Mouse (Mus musculus): Measurements from ENCODE around the gene Gm9732.
"Not testable (repeated sequence)": the region's sequence is repeated elsewhere in the genome, so short reads cannot be mapped to it uniquely, and the experiment has no call there.

The Gm9732 gene

DNA sequence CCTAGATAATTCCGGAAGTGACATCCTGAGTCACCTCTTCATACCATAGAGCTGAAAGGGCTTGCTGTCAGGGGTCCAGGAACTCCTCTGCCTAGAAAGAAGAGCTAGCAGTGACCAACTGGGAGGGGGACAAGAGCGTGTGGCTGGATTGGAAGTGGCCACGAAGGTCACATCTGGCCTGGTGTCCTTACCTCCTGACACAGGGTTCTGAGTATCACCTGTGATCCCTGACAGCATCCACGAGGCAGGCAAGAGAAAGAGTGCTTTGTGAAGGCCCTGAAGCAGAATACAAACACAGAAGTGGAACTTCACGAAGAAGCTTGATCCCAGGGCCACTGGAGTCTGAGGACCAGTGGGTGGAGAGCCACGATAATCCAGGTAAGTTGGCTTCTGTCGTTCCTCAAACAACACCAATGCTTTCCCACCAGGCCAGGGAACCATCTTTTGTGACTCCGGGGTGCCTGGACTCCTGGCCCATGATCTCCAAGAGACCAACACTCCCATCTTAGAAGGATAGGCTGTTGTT, at the start of gene Gm9732:
Gm9732 (plus strand) TSS at position 51 of the 526 bp plus-strand sequence.
- not testable (repeated sequence) for DNase-seq (ENCODE audit: low spot score)

GRCm38 (mm10) chr14:43235204-43235603, 39.6 kb upstream of the Gm9732 start, which contains the start of gene Gm8122:
Gene Gm8122 (minus strand): TSS chr14:43235304.
- DNase-seq (ENCODE audit: low spot score) = not testable (repeated sequence)

- DNase-seq (ENCODE audit: low spot score) = not testable (repeated sequence)
These were observed 37.1 kb upstream of the Gm9732 start for GRCm38 (mm10) chr14:43237769-43238168.

GRCm38 (mm10) chr14:43249611-43250170, 25.1 kb upstream of the Gm9732 start:
- not testable (repeated sequence) for DNase-seq (ENCODE audit: low spot score)

DNA sequence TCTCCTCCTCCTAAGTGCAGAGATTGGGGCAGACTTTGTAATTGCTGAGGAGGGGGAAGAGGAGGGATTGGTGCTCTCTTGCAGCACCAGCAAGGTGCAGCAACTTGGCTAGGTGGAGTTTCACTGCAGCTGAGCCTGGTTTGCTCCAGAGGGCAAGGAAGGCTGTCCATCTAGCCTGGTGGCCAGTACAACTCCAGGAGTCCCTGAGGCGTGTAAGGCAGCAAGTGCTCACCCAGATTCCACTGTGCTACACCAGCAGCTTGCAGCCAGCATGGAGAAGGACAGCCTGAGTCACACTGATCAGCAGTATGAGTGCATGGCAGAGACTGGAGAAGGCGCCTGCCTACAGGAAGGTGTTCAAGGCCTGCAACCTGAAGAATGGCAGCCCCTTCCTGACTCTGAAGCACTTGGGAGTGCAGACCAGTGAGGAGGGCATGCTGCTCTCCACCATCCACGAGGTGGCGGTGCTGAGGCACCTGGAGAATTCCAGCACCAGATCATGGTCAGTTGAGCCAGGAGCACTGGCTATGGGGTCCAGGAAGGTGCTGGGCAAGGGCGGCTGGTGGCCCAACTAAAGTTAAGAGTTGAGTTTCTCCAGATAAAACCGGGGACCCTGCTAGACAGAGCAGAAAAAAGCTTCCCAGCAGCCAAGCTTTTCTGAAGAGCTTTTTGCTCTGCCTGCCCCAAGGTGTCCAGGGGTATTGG, 24.1 kb upstream of the Gm9732 start:
- DNase-seq (ENCODE audit: low spot score) = not testable (repeated sequence)

DNA sequence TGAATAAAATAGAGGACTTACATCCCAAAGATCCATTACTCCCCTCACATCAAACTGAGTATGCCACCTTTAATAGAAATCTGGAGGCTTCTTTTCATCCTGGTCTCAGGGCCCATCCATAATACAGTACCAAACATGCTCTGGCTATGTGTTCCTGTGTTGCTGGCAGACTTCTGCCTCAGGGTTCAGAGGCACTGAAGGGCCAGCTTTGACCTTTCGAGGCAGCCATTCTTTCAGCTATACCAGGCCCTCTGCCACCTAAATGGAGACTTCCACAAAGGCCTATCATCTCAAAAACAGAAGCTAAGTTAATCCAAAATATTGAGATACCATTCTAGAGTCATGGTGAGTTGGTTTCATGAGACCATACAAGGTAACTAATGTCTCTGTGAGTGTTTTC, 18.3 kb upstream of the Gm9732 start:
- DNase-seq (ENCODE audit: low spot score) = not testable (repeated sequence)

DNA sequence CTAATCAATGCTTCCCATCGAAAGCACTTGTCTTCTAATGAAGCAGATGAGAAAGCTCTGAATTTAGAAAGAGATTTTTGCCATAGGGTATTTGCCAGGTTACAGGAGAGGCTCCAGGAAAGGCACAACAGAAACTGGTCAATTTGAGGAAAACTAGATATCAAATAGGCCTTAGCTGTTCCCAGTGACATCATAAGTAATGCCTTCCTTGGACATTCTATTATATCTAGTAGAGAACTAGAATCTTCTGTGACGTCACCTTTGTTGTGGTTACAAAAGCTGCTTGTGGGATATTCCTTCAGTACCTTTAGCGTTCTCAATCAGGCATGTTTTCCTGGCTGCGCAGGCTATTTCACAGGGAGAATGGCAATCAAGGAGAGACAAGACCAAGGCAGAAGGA, 16.5 kb upstream of the Gm9732 start, which contains the start of gene Gm8126:
Gm8126 (plus strand) TSS at position 301 of the 400 bp plus-strand sequence.
- DNase-seq (ENCODE audit: low spot score) = not testable (repeated sequence)

DNA sequence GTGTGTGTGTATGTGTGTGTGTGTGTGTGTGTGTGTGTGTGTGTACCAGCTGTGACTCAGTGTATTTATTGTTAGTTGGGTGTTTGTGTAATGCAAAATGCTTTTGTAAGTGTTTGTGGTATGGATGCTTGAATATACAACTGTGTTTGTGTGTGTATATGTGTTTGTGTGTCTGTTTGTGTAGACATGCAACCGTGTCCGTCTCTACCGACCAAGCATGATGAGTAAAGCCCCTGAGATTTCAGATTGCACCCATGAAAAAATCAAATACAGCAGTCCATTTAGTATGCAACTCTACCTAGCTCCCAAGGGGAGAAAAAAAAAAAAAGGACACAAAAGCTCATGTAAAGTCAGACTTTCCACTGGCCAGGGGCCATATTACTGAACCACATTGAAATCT, 11.4 kb upstream of the Gm9732 start:
- not testable (repeated sequence) for DNase-seq (ENCODE audit: low spot score)

DNA sequence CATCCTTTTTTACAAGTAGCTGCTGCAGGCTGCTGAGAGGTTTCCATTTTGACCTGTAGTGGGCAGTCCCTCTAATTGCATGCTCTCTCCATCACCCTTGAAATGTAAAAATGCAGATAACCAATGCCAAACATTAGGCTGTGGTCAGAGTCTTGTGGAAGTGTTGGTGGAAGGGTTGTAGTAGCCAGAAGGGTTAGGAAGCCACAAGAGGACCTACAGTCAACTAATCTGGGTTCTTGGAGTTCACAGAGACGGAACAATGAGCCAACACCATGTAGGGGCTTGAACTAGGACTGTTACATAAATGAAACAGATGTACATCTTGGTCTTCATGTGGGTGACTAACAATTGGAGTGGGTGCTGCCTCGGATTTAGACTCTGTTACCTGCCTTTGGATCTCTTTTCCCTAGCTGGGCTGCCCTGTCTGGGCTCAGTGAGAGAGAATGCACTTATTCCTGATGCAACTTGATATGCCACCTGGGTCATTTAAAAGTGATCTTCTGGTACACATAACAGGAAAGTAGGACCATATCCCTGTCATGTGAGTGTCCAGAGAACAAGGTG, 6.2 kb upstream of the Gm9732 start:
- not testable (repeated sequence) for DNase-seq (ENCODE audit: low spot score)

GRCm38 (mm10) chr14:43269211-43269610, 5.6 kb upstream of the Gm9732 start:
- DNase-seq (ENCODE audit: low spot score) = not testable (repeated sequence)

DNA sequence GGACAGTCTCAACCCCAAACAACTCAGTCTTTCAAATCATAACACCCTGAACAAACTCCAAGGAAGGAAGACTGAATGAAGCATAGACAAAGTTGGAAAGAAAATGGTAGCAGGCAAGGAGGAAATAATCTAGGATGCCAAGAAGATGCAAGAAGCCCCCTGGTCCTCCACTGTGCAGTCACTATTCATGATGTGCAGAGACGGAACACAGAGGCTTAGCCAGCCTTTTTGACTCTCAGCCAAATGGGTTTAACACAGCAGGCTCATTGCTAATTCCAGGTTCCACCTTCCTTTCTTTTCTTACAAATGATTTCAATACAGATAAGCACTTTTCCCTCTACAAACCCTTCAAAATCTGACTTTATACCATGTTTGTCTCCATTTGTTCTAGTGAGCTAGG, 1.7 kb upstream of the Gm9732 start:
- not testable (repeated sequence) for DNase-seq (ENCODE audit: low spot score)

DNA sequence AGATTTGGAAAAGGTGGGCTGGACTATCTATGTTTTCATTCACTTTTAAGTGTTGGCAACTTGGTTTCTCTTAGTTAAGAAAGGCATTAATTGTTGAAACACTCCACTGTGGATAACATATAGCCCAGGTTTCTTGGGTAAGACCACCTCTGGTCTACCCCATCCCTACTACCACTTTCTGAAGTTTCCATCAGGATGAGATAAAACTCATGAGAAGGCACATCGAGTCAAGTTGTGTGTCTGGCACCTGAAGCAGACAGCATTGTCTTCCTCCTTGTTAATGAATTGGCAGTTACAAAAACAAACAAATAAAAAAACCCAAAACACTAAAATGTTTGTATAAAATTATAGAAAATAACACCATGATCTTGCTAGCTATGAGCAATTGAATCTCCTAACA, 916 bp downstream of the Gm9732 start:
- DNase-seq (ENCODE audit: low spot score) = not testable (repeated sequence)

DNA sequence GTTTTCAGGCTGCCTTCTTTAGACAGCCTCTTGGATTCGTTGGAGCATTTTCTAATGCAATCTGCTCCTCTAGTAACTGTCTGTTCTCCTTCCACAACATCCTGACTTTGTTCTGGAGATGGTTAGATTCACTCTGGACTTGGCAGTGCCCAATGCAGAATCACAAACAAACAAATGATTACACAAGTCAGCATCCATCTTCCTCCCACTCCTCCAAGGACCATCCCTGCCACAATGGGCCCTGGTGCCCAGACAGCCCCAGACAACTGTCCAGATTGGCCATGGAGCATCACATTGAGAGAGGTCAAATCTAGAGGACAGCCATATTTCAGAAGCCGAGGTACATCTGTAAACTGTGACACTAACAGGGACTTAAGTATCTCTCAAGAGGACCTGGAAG, 2.6 kb downstream of the Gm9732 start:
- not testable (repeated sequence) for DNase-seq (ENCODE audit: low spot score)

GRCm38 (mm10) chr14:43278146-43278545, 3.3 kb downstream of the Gm9732 start:
- DNase-seq (ENCODE audit: low spot score) = not testable (repeated sequence)

GRCm38 (mm10) chr14:43278681-43279080, 3.8 kb downstream of the Gm9732 start:
- DNase-seq (ENCODE audit: low spot score) = not testable (repeated sequence)

GRCm38 (mm10) chr14:43293503-43293902, 18.7 kb downstream of the Gm9732 start, which contains the start of gene Gm8127:
Gene Gm8127 (minus strand): TSS chr14:43293832.
- DNase-seq (ENCODE audit: low spot score) = not testable (repeated sequence)

GRCm38 (mm10) chr14:43319516-43319915, 44.7 kb downstream of the Gm9732 start:
- not testable (repeated sequence) for DNase-seq (ENCODE audit: low spot score)

GRCm38 (mm10) chr14:43328603-43329002, 53.8 kb downstream of the Gm9732 start:
- not testable (repeated sequence) for DNase-seq (ENCODE audit: low spot score)

DNA sequence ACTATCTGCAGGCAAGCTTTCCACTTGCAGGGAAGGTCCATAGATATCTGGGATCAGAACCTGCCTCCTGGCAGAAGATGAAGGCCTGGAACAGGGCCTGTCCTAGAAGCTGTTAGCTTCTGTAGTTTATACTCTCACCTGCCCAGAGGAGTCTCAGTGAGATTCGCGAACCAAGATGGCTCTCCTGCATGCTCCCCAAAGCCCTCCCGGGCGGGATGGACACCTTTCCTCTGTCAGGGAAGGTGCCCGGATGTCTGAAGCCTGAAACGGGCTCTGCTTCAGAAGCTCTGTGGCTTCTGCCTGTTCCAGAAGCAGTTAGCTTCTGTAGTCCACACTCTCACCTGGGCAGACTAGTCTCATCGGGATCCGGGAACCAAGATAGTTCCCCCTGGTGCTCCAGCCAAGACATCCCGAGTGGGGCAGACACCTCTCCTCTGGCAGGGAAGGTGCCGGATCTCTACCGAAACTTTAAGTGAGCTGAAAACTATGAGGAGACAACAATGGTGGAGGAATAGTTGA, 56.6 kb downstream of the Gm9732 start:
- DNase-seq (ENCODE audit: low spot score) = not testable (repeated sequence)

GRCm38 (mm10) chr14:43337646-43338045, 62.8 kb downstream of the Gm9732 start:
- not testable (repeated sequence) for DNase-seq (ENCODE audit: low spot score)

DNA sequence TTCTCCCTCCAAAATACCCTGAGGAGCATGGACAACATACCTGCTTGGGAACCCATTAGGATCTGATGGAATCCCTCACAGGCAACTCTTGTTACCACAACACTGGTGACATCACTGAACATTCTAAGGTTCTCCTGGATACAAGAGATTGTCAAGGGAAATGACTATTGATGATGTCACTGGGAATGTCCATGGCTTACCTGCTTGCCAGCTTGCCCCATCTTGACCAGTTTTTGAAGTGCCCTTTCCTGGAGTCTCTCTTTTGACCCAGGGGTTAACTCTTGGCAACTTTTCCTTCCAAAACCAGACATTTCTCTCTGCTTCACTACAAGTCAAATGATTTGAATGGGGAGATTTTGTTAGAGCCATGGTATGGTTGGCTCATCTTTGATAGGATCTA, 72.9 kb downstream of the Gm9732 start, which contains the start of gene 1700001F09Rik:
1700001F09Rik (minus strand) TSS at position 101 of the 400 bp plus-strand sequence.
- DNase-seq (ENCODE audit: low spot score) = not testable (repeated sequence)

DNA sequence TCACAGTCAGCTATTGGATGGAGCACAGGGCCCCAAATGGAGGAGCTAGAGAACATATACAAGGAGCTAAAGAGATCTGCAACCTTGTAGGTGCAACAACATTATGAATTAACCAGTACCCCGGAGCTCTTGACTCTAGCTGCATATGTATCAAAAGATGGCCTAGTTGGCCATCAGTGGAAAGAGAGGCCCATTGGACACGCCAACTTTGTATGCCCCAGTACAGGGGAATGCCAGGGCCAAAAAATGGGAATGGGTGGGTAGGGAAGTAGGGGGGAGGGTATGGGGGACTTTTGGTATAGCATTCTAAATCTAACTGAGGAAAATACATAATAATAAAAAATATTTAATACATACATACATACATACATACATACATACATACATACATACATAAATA, 78.1 kb downstream of the Gm9732 start:
- DNase-seq (ENCODE audit: low spot score) = not testable (repeated sequence)

Data from ovary, postnatal 10 days (tissue).